Mouse (Mus musculus) kidney, adult 2 months (tissue): ENCODE data around the gene Cdkn2c.

Experiments
- CTCF ChIP-seq: fragments of 200-500 bp; conservative IDR thresholded peaks from 2 replicates; pipeline ENCODE4 v1.5.1; 2011; ENCODE audit warnings: low read depth, mild to moderate bottlenecking, control low read depth, low read length, moderate library complexity, mixed read lengths; ENCODE audit not compliant: insufficient read depth, insufficient read length
- POLR2A ChIP-seq: fragments of 200-500 bp; IDR thresholded peaks from one replicate; pipeline ENCODE4 v1.6.1; 2011; ENCODE audit warnings: low read depth, low read length, control low read depth

GRCm38 (mm10) chr4:109692674-109693073, 25.7 kb upstream of the Cdkn2c start:
- TF ChIP-seq CTCF (no peak), POLR2A (no peak)
